Mouse (Mus musculus): ENCODE measurements around the gene Apobec4.

GRCm38 (mm10) chr1:152743095-152743826, 7.1 kb upstream of the Apobec4 start:
- TF ChIP-seq CTCF (IDR thresholded peaks at IDR 0.05; ENCODE audit: low read depth, low read length) (no peak), EP300 (IDR thresholded peaks at IDR 0.05; ENCODE audit: insufficient read depth, low read depth, low read length) (no peak), POLR2A (IDR thresholded peaks at IDR 0.05; ENCODE audit: insufficient read depth, low read length) (no peak)
